Mouse (Mus musculus): ENCODE measurements around the gene Ttc7.
A peak's percentile ranks its signal among the peaks of the same experiment; 100 is the strongest.

The Ttc7 gene

GRCm38 (mm10) chr17:87335152-87335551 is 52.5 kb downstream of the Ttc7 start:
- DNase-seq (ENCODE audit: extremely low read depth, low read depth) = no peak

DNA sequence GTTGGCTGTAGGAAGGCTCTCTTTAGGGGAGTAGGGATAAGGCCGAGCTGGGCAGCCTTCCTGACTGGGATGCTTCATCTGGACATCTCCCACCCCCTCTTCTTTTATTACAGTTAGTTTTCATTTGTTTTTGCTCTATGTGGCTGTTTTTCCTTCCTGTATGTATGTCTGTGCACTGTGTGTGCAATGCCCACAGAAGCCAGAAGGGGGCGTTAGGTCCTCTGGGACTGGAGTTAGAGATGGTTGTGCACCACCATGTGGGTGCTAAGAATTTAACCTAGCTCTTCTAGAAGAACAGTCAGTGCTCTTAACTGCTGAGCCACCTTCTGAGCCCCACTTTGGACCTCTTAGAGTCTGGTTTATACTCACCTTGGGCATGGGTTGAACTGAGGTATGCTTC is 53.0 kb downstream of the Ttc7 start:
- DNase-seq (ENCODE audit: extremely low read depth, low read depth) = no peak

GRCm38 (mm10) chr17:87336910-87337309 is 54.2 kb downstream of the Ttc7 start:
- DNase-seq (ENCODE audit: extremely low read depth, low read depth) = no peak

GRCm38 (mm10) chr17:87337683-87338082 is 55.0 kb downstream of the Ttc7 start:
- no peak for DNase-seq (ENCODE audit: extremely low read depth, low read depth)

- DNase-seq (ENCODE audit: extremely low read depth, low read depth) = no peak
These were observed 56.4 kb downstream of the Ttc7 start for GRCm38 (mm10) chr17:87339122-87339521.

DNA sequence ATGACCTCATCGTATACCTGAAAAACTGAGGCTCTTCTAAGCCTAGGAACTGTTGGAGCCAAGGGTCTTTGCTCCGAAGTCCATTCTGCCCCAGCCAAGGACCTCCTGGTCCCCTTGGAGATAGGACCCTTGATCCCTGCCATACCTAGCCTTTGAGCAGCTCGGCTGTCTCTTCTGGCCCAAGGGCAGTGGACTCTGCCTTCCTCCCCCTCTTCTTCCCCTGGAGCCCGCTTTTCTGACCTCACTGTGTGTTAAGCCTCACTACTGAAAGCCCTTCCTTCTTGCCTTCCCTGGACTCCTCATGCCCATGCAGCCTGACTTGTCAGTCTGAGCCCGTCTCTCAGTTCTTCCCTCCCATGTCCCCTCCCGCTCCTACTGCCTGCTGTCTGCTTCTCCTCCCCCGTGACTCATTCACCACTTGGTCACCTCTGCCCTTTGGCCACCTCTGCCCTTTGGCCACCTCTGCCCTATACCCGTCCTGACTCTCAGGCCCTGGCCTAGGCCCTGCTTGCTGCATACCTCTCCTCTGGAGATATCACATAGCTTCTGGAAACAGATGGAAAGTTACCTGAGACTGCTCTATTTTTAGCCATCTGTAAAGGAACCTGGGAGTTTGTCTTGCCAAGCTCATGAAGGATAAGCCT is 60.5 kb downstream of the Ttc7 start:
- DNase-seq (ENCODE audit: extremely low read depth, low read depth) = no peak

GRCm38 (mm10) chr17:87344441-87345251 is 62.0 kb downstream of the Ttc7 start:
- DNase-seq (ENCODE audit: extremely low read depth, low read depth) = no peak

DNA sequence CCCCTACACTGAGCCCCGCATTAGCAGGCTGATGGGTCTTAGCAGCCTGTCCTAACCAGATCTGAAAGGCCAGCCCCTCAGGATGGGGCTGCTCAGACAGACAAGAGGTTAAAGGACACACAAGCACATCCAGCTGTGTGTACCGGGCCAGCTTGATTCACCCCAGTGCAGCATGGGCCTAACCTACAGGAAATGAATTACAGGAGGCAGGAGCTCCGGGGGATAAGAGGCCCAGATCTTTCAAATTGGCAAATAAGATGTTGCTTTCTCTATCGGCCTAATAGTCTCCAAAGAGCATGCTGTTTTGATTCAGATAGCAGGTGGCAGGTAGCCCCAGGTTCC is 62.5 kb downstream of the Ttc7 start:
- no peak for DNase-seq (ENCODE audit: extremely low read depth, low read depth)

GRCm38 (mm10) chr17:87348353-87348752 is 65.7 kb downstream of the Ttc7 start:
- DNase-seq (ENCODE audit: extremely low read depth, low read depth) = no peak

DNA sequence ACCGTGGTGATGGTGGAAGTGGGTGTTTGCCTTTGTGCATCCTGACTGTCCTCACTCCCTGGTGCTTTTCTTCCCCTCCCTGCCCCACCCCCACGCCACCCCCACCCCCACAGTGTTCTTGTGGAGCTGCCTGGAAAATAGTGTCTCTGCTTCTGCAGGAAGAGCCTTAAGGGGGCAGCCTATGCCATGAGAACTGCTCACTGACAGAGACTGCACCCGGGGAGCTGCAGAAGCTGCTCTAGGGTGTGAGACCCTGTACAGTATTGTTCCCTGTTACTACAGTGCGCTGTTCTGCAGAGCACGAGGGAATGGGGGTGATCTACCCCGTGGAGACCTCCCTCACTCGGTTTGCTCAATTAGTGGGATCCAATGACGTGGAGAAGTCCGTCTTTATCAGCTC is 66.4 kb downstream of the Ttc7 start:
- DNase-seq (ENCODE audit: extremely low read depth, low read depth) = no peak

DNA sequence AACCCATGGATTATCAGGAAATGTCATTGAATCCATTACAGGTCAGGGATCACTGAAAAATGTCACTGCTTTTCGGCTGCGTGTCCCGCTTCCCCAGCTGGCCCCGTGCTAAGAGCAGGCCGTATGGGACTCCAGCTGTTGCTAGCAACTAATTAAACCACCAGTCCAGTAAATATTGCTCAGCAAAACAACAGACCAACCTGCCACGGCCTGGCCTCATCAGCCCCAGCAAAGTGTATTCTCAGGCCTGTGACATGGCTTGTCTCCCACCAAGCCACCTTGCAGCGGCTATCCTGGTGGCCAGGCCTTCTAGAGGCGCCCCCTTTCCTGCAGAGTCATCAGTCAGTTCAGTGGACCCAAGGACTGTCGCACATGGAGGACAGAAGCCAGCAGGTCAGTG is 66.9 kb downstream of the Ttc7 start:
- no peak for DNase-seq (ENCODE audit: extremely low read depth, low read depth)

DNA sequence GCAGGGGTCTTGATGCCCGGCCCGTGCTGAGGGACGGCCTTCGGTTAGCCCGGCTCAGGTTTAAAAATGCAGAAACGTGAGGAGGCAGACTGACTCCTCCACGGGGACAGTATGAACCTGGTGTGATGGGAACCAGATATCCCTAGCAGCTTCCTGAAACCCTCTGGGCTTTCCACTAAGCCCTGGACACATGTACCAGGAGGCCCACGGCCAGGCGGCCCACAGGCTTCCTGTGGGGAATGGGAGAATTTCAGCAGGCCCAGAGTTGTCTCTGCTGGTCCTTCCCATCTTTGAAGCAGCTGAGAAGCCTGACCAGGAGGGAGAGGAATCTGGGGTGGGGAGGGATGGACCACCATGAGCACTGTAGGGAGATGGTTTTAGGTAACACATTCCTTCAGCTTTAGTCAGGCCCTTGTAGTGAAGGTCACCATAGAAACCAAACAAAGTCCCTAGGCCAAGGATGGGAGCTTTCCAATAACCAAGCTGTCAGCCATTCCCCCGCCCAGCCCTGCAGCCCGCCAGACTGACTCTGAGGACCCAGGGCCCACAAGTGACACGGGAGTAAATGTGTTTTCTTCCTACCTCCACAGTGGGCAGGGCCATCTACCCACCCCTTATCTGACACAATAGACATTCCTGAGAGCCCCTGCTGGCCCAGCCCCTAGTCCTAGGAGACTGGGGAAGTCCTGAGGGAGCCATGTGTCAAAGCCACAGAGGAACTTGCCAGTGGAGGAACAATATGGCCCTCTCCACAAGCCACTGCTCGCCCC is 68.0 kb downstream of the Ttc7 start:
- DNase-seq (ENCODE audit: extremely low read depth, low read depth) = peak; percentile 20

DNA sequence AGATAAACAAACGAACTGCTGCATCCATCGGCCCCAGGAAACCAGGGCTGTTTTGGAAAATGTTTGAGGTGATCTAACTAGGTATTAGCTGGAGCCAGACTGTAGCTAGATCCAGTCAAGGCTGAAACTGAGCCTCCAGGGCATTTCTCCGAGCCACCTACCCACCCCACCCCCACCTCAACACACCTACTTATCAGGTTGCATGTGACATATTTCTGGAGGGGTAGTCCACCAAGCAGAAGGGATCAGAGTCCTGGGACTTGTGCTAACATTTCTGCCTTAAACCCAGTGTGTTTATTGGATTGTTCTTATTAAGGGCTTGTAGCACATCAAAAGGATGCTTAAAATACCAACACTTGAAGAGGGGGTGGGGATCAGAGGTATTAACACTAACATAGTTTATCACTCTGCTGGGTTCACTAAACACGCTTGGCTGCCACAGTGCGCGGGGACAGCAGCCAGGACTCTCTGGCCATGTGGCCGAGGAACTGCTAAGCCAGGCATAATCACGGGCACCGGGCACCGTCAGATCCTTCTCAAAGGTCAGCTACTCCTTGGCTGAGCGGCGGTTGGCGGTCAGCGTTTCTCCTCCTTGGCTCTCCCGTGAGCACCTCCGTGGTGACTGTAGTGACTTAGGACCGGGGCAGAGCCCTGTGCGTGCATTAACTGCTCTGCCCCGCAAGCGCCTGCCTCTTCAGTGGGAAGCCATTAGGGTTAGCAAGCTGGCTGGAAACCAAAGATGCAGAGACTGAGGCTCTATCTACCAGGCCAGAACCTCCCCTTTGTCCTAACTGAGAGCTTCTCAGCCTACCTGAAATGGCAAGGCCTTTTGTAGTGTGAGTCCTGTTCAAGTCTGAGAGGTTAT is 68.8 kb downstream of the Ttc7 start:
- DNase-seq (ENCODE audit: extremely low read depth, low read depth) = no peak

- DNase-seq (ENCODE audit: extremely low read depth, low read depth) = no peak
These were observed 69.6 kb downstream of the Ttc7 start for GRCm38 (mm10) chr17:87352106-87352897.

GRCm38 (mm10) chr17:87352898-87353225 is 70.2 kb downstream of the Ttc7 start:
- DNase-seq (ENCODE audit: extremely low read depth, low read depth) = no peak

GRCm38 (mm10) chr17:87353745-87354320 is 71.1 kb downstream of the Ttc7 start:
- no peak for DNase-seq (ENCODE audit: extremely low read depth, low read depth)

- DNase-seq (ENCODE audit: extremely low read depth, low read depth) = no peak
These were observed 72.8 kb downstream of the Ttc7 start for GRCm38 (mm10) chr17:87355456-87355855.

GRCm38 (mm10) chr17:87356261-87356660 is 73.6 kb downstream of the Ttc7 start:
- no peak for DNase-seq (ENCODE audit: extremely low read depth, low read depth)

DNA sequence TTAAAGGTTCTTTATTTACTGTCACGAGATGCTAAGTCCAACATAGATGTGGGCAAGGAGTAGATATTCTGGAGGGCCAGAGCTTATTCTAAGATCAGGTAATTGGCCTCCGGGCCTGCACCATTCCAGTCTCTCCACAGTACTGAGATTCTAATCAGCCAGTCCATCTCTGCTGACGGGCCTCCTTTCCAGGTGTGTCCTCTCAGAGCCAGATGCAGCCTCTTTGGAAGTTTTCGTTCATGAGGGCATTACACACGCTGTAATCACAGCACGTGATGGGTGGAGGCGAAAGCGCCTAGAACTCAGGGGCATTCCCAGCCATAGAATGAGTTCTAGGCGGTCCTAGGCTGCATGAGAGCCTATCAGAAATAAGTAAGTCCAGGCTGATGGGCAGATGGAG is 74.8 kb downstream of the Ttc7 start:
- no peak for DNase-seq (ENCODE audit: extremely low read depth, low read depth)

- no peak for DNase-seq (ENCODE audit: extremely low read depth, low read depth)
These were observed 78.4 kb downstream of the Ttc7 start for GRCm38 (mm10) chr17:87361132-87361531.

Data from MEL-GATA-1-ER (cell line).